Mouse (Mus musculus) small intestine, adult 2 months (tissue): ENCODE results near the gene Ptgfrn.

ENCODE experiments used
- CTCF ChIP-seq: fragments of 200-500 bp; IDR thresholded peaks from 2 replicates; pipeline ENCODE4 v1.5.1; 2012; ENCODE audit warnings: low read depth, mild to moderate bottlenecking, control low read depth, inconsistent platforms, low read length, moderate library complexity, mixed read lengths; ENCODE audit not compliant: insufficient replicate concordance, insufficient read length; ENCODE audit errors: extremely low read depth
- POLR2A ChIP-seq: fragments of 200-500 bp; IDR thresholded peaks from 2 replicates; pipeline ENCODE4 v1.6.1; 2012; ENCODE audit warnings: low read depth, mild to moderate bottlenecking, control low read depth, inconsistent platforms, low read length, moderate library complexity

GRCm38 (mm10) chr3:101068701-101069100 is 41.4 kb downstream of the Ptgfrn start:
- no peak for TF ChIP-seq POLR2A
- TF ChIP-seq CTCF: no peak
